Mouse (Mus musculus) intestine, embryonic 14.5 days (tissue): ENCODE measurements around the gene Amer3. TPM values are rescaled to one million over a fixed set of nuclear protein-coding genes. Genes with fewer than 3 reads are reported as not detected.
"Not testable (repeated sequence)": the region's sequence is repeated elsewhere in the genome, so short reads cannot be mapped to it uniquely, and the experiment has no call there.

Experiments
- ATAC-seq: fragments of 200-750 bp; cut with Nextera tagmentation; replicated peaks from 2 replicates; pipeline ENCODE4 v1.8.0; 2017; ENCODE audit warnings: low read depth, moderate number of reproducible peaks, moderate TSS enrichment, moderate library complexity; ENCODE audit not compliant: low FRiP score, low TSS enrichment
- DNase-seq: peaks from one replicate; pipeline ENCODE4 v3.0.0-alpha.2; 2018; ENCODE audit warnings: low spot score
- H3K27ac ChIP-seq: fragments of 300-500 bp; sonication (generic); 2 replicates; pipeline ENCODE4 v1.5.1; 2014; ENCODE audit warnings: low read depth, mild to moderate bottlenecking, control low read depth
- H3K27me3 ChIP-seq: fragments of 300-500 bp; sonication (generic); replicated peaks from 2 replicates; pipeline ENCODE4 v1.6.1; 2014; ENCODE audit warnings: low read length, control low read depth; ENCODE audit not compliant: control insufficient read depth, insufficient read depth
- H3K36me3 ChIP-seq: fragments of 300-500 bp; sonication (generic); 2 replicates; pipeline ENCODE4 v1.6.1; 2014; ENCODE audit warnings: low read length, control low read depth; ENCODE audit not compliant: control insufficient read depth, insufficient read depth
- H3K4me1 ChIP-seq: fragments of 300-500 bp; sonication (generic); replicated peaks from 2 replicates; pipeline ENCODE4 v1.6.1; 2014; ENCODE audit warnings: low read length, control low read depth, mixed read lengths; ENCODE audit not compliant: control insufficient read depth, insufficient read depth
- H3K4me2 ChIP-seq: fragments of 300-500 bp; sonication (generic); 2 replicates; pipeline ENCODE4 v1.6.1; 2014; ENCODE audit warnings: low read length
- H3K4me3 ChIP-seq: fragments of 300-500 bp; sonication (generic); 2 replicates; pipeline ENCODE4 v1.5.1; 2014; ENCODE audit warnings: low read depth, low read length, control low read depth, mixed read lengths
- H3K9ac ChIP-seq: fragments of 300-500 bp; sonication (generic); 2 replicates; pipeline ENCODE4 v1.6.1; 2014; ENCODE audit warnings: mild to moderate bottlenecking, low read length
- H3K9me3 ChIP-seq: fragments of 300-500 bp; sonication (generic); 2 replicates; pipeline ENCODE4 v1.6.1; 2016; ENCODE audit warnings: low read length, control low read depth; ENCODE audit not compliant: control insufficient read depth
- WGBS: fragments of 180-500 bp; shearing (Covaris S2); extraction: QIAGEN DNeasy Blood & Tissue Kit; methylation state at CpG from one replicate; pipeline ENCODE4 v1.1.7; 2014; 5-methylcytosine and 5-hydroxymethylcytosine counted together
- polyA plus RNA-seq: library from polyadenylated mRNA; unstranded; fragments of >200 nt; fragmentation: Nextera tagmentation; extraction: Ambion mirVana; gene quantifications from 2 replicates; pipeline ENCODE4 v1.2.1, GENCODE M21; 2014

Amer3 gene
- 1.2 TPM in 2 replicates for polyA plus RNA-seq

DNA sequence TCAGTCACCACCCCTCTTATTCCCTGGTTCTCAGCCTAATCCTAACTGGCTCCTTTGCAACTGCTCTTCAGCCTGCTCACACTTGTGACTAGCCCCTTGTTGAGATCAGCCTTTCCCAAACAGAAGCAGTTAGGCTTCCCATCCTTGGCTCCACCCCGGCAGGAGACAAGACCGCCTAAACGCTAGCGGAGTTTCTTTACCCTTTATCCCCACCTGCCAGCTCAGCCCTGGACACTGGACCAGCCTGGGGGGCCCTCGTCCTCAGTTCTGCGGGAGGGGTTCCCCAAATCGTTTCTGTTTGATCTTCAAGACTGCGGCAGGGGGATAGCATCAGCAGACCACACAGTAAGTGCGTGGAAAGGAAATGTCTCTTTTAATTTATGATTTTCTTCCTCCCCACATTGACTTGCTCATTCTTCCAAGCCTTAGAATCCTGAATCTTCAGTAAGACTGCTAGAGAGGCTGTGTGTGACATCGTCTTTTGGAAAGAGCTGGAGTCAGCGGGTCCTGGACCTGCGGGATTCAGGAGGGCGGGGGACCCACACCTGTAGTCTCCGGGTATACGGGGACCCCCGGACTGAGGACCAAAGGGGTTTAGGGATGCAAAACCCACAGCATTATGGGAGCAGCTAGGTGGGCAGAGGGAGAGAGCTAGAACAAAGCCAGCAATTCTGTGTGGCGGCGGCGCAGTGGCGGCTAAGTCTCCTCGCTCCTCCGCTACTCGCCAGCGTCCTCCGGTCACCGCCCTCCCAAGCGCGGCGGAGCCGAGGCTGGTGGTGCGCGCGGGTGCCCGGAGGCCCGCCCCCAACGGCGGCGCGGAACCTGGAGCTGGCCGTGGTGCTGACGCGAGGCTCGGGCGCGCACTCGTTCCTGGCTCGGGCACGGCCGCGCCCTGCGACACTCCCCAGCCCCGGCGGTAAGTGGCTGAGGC, at the start of gene Amer3:
TSS of gene Amer3 (plus strand) at position 807 of the 931 bp plus-strand sequence.
- Histone ChIP-seq H3K4me3 (peak within 1 kb of the TSS; percentile 27), H3K9ac (no peak within 1 kb of the TSS), H3K27me3 (peaks cover 32% of the 10 kb centered on the region), H3K27ac (no peak within 1 kb of the TSS), H3K4me1 (no peaks in the 10 kb centered on the region), H3K9me3 (no peaks in the 10 kb centered on the region), H3K36me3 (no peaks in the 10 kb centered on the region), H3K4me2 (peak within 1 kb of the TSS; percentile 55)
- DNase-seq = peak; percentile 97
- under 1% methylated on average over 50 of the region's 53 CpGs for WGBS
- ATAC-seq = peak; percentile 92

DNA sequence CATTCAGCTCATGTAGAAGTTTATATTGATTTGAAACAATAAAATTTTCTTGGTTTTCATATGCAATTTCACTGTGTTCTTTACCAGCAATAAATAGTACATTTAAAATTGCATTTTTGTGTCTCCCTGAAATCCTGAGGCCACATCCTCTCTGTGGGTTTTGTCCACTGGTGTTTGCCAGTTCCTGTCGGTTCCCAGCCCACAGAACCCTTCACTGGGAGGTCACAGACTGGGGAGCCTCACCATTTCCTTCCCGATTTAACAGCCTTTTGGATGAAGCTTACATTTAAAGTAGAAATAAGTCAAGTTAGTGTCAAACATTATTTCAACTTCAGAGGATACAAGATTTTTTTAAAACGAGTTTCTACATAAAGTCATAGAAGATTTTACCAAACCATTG, 44.9 kb upstream of the Amer3 start:
- not testable (repeated sequence) for H3K4me2 ChIP-seq, H3K4me3 ChIP-seq, ATAC-seq, H3K4me1 ChIP-seq, H3K27ac ChIP-seq, H3K9ac ChIP-seq, H3K36me3 ChIP-seq, DNase-seq, H3K9me3 ChIP-seq
- peaks cover 25% of the 10 kb centered on the region for H3K27me3 ChIP-seq
- WGBS = 21% methylated on average over 3 of the region's 3 CpGs

DNA sequence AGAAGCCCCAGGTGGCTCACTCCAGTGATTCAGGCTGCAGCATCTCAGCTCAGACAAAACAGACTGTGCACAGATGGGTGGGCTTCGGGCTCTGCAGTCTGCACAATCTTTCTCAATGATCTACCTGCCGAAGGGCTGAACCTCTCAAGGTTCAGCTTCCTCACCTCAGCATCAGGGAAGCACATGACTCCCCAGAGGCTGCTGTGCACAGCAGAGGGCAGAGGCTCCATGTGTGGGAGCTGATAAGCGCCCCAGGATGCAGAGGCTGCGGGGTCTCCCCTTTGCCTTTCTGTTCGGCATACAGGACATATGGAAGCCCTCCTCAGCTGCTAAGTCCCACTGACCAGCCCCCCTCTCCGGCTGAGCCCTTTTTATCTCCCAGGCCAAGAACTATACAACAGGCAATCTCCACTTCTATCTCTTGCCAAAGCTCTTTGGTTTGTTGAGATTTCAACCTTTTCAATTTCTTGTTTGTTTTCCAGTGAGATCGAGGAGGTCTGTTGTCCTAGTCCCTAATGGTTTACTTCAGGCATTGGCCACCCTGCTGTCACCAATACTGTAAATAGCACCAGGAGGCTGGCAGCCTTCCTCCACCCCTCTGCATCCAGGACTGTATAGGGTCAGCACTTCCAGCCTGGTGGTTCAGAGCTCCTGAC, 44.3 kb upstream of the Amer3 start, which contains the start of gene Cfc1:
TSS of gene Cfc1 (plus strand) at position 606 of the 656 bp plus-strand sequence.
- not testable (repeated sequence) for DNase-seq, H3K9me3 ChIP-seq, H3K4me1 ChIP-seq, ATAC-seq, H3K27ac ChIP-seq, H3K9ac ChIP-seq, H3K36me3 ChIP-seq
- 24% methylated on average over 7 of the region's 7 CpGs for WGBS
- Histone ChIP-seq H3K4me2 (peak within 1 kb of the TSS; percentile 39), H3K4me3 (peak within 1 kb of the TSS; percentile 12; the same call in 1 of the 2 replicates), H3K27me3 (peaks cover 25% of the 10 kb centered on the region)

DNA sequence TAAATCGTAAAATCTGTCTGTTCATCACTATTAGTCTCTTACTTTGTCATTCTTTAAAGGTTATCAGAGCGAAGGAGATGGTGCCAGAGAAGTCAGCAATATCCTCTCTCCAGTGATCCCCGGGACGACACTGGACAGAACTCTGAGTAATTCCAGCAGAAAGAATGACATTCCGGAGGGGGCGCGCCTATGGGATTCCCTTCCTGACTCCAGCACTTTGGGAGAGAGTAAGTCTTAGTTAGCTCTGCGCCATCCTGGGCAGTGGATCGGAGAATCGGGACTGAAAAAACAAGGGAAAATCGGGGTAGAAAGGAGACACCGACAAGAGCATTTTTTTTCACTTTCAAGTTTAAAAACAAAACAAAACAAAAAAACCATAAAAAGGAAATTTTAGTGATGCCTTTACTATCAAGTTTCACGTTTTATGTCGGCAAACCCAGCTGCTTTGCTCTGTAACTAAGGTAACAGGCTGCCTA, 43.1 kb upstream of the Amer3 start:
- H3K4me3 ChIP-seq = peak overlapping the region; percentile 12; the same call in 1 of the 2 replicates
- H3K36me3 ChIP-seq = no peaks in the 10 kb centered on the region
- no peaks in the 10 kb centered on the region for H3K9me3 ChIP-seq
- no peak overlapping the region for H3K27ac ChIP-seq
- no peak for ATAC-seq
- peak overlapping the region; percentile 39 for H3K4me2 ChIP-seq
- no peak overlapping the region for H3K9ac ChIP-seq
- 2% methylated on average over 14 of the region's 14 CpGs for WGBS
- no peak for DNase-seq
- H3K4me1 ChIP-seq = peaks cover 4% of the 10 kb centered on the region; the same call in 1 of the 2 replicates
- H3K27me3 ChIP-seq = peaks cover 25% of the 10 kb centered on the region

DNA sequence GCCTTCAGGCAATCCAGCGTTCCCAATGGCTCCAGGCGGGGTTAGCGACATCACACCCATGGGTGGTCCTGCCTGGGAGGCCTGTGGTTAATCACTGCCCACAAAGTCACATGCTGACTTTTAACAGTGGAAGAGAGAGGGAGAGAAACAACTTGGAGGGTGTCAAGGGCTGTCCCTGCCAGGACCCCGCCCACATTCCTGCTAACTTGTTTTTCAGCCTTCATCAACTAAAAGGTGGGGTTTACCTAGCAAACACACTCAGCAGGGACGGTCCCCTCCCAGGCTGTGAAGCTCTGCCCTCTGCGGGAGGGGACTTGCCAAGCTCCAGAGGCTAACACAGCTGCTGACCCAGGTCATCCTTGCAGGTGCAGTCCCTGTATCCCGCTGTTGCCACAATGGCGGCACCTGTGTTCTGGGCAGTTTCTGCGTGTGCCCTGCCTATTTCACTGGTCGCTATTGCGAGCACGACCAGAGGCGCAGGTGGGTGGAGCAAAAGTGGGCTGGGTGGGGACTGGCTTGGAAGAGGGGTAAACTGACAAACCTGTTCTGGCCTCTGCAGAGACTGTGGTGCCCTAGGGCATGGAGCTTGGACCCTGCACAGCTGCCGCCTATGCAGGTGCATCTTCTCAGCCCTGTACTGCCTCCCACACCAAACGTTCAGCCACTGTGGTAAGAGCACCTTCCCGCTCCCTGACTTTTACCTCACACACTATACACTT, 42.5 kb upstream of the Amer3 start:
- 4% methylated on average over 16 of the region's 16 CpGs for WGBS
- no peak overlapping the region for H3K27ac ChIP-seq
- H3K36me3 ChIP-seq = no peaks in the 10 kb centered on the region
- ATAC-seq (peak; percentile 62), DNase-seq (peak; percentile 66)
- H3K4me2 ChIP-seq = peak overlapping the region; percentile 39
- no peak overlapping the region for H3K9ac ChIP-seq
- H3K27me3 ChIP-seq = peaks cover 25% of the 10 kb centered on the region
- peaks cover 4% of the 10 kb centered on the region; the same call in 1 of the 2 replicates for H3K4me1 ChIP-seq
- no peaks in the 10 kb centered on the region for H3K9me3 ChIP-seq
- H3K4me3 ChIP-seq = peak overlapping the region; percentile 12; the same call in 1 of the 2 replicates

DNA sequence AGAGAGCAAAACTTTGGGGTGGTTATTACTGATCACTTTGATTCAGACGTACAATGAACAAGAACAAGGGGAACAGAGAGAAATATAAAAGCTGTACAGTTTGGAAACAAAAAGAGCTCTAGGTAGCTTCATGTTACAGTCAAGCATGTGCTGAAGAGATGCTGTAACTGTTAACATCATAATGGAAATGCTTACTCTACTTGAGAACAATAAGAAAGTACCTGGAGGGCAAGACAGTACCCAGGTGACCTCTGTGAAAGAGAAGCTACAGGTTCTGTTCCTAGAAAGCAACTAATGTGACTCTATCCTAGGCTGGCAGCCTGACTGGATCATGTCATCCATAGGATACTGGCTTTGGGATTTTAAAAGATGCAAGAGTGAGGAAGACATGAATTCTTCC, 32.4 kb upstream of the Amer3 start:
- Histone ChIP-seq H3K36me3 (no peaks in the 10 kb centered on the region), H3K4me3 (no peak overlapping the region), H3K4me2 (no peak overlapping the region), H3K9me3 (no peaks in the 10 kb centered on the region), H3K27ac (no peak overlapping the region), H3K27me3 (no peaks in the 10 kb centered on the region), H3K4me1 (no peaks in the 10 kb centered on the region), H3K9ac (no peak overlapping the region)
- ATAC-seq = no peak
- DNase-seq = no peak
- WGBS = 80% methylated on average over 1 of the region's 1 CpGs

DNA sequence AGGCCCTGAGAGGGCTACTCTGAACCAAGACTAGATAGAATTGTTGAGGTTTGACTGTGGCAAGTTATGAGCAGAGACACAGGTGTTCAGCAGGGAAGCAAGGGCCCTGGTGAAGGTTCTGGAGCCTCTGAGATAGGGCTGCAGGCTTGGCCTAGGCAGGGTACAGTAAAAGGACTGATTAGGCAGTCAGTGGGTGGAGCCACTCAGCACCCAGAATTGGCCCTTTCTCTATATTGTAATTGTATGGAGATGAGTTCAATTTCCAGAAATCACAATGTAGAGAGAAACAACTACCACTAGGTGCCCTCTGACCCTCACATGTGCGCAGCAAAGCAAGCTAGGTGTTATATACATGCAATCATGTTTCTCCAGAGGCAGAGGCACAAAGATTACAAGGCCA, 25.8 kb upstream of the Amer3 start:
- H3K9me3 ChIP-seq = no peaks in the 10 kb centered on the region
- DNase-seq (no peak), ATAC-seq (no peak)
- no peaks in the 10 kb centered on the region for H3K27me3 ChIP-seq
- H3K4me3 ChIP-seq = no peak overlapping the region
- H3K9ac ChIP-seq = no peak overlapping the region
- no peak overlapping the region for H3K4me2 ChIP-seq
- no peak overlapping the region for H3K27ac ChIP-seq
- H3K4me1 ChIP-seq = no peaks in the 10 kb centered on the region
- H3K36me3 ChIP-seq = no peaks in the 10 kb centered on the region
- 90% methylated on average over 1 of the region's 1 CpGs for WGBS

DNA sequence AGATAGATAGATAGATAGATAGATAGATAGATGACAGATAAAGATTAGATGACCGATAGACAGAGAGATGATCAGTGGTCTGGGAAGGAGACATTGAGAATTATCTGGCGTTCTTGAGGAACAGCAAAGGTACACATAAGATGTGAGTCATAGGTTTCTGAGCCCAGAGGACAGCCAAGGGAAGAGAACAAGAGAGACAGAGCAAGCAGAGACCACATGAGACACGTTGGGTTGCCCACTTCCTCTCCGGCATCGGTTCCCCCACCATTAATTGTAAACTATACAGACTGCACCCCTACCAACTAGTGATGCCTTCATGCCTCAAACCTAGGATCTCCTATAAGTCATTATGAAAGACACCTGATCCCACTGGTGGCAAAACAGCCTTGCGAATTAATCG, 25.2 kb upstream of the Amer3 start:
- H3K36me3 ChIP-seq = no peaks in the 10 kb centered on the region
- WGBS = 88% methylated on average over 7 of the region's 7 CpGs
- ATAC-seq = no peak
- no peaks in the 10 kb centered on the region for H3K4me1 ChIP-seq
- DNase-seq = no peak
- no peak overlapping the region for H3K4me2 ChIP-seq
- no peaks in the 10 kb centered on the region for H3K27me3 ChIP-seq
- no peaks in the 10 kb centered on the region for H3K9me3 ChIP-seq
- H3K9ac ChIP-seq = no peak overlapping the region
- H3K27ac ChIP-seq = no peak overlapping the region
- no peak overlapping the region for H3K4me3 ChIP-seq
